Mouse (Mus musculus): ENCODE measurements around the gene Rnf141. TPM values are rescaled to one million over a fixed set of nuclear protein-coding genes. Genes with fewer than 3 reads are reported as not detected.
A peak's percentile ranks its signal among the peaks of the same experiment; 100 is the strongest.

Gene Rnf141
- polyA plus RNA-seq, 1 experiment from 2014 or later: 45.6 TPM

- Histone ChIP-seq H3K9ac (replicated peaks; ENCODE audit: low read depth, low read length) (peak overlapping the region; percentile 75), H3K4me1 (replicated peaks; ENCODE audit: control insufficient read depth, insufficient read depth, low read length) (peaks cover 15% of the 10 kb centered on the region), H3K36me3 (ENCODE audit: control insufficient read depth, insufficient read depth) (no peaks in the 10 kb centered on the region), H3K27me3 (replicated peaks; ENCODE audit: control insufficient read depth, insufficient read depth, low read length) (no peaks in the 10 kb centered on the region), H3K4me3 (replicated peaks; ENCODE audit: low read length) (peak overlapping the region; percentile 59), H3K27ac (ENCODE audit: low read length) (no peak overlapping the region), H3K9me3 (ENCODE audit: control insufficient read depth, low read length) (no peaks in the 10 kb centered on the region), H3K4me2 (ENCODE audit: low read length) (peak overlapping the region; percentile 86)
- peak; percentile 85 for ATAC-seq
- under 1% methylated on average over 61 of the region's 61 CpGs for WGBS
These were observed 75.7 kb downstream of the Rnf141 start for GRCm38 (mm10) chr7:110768451-110769064.

- no peak within 1 kb of the TSS for H3K27ac ChIP-seq (ENCODE audit: low read length)
- 18% methylated on average over 16 of the region's 16 CpGs for WGBS
- no peaks in the 10 kb centered on the region for H3K27me3 ChIP-seq (replicated peaks; ENCODE audit: control insufficient read depth, insufficient read depth, low read length)
- peak within 1 kb of the TSS; percentile 75 for H3K9ac ChIP-seq (replicated peaks; ENCODE audit: low read depth, low read length)
- no peaks in the 10 kb centered on the region for H3K9me3 ChIP-seq (ENCODE audit: control insufficient read depth, low read length)
- peak; percentile 7 for ATAC-seq
- no peaks in the 10 kb centered on the region for H3K36me3 ChIP-seq (ENCODE audit: control insufficient read depth, insufficient read depth)
- H3K4me1 ChIP-seq (replicated peaks; ENCODE audit: control insufficient read depth, insufficient read depth, low read length): peaks cover 10% of the 10 kb centered on the region
- peak within 1 kb of the TSS; percentile 59 for H3K4me3 ChIP-seq (replicated peaks; ENCODE audit: low read length)
- H3K4me2 ChIP-seq (ENCODE audit: low read length): peak within 1 kb of the TSS; percentile 86
These were observed 76.3 kb downstream of the Rnf141 start, which contains the start of gene Ampd3 for GRCm38 (mm10) chr7:110768001-110768400. Gene Ampd3, plus strand, starts transcription at chr7:110768206.

GRCm38 (mm10) chr7:110762605-110763180, 81.6 kb downstream of the Rnf141 start:
- no peaks in the 10 kb centered on the region for H3K9me3 ChIP-seq (ENCODE audit: control insufficient read depth, low read length)
- ATAC-seq: no peak
- no peaks in the 10 kb centered on the region for H3K36me3 ChIP-seq (ENCODE audit: control insufficient read depth, insufficient read depth)
- H3K9ac ChIP-seq (replicated peaks; ENCODE audit: low read depth, low read length): no peak overlapping the region
- H3K4me2 ChIP-seq (ENCODE audit: low read length): no peak overlapping the region
- H3K27ac ChIP-seq (ENCODE audit: low read length): no peak overlapping the region
- WGBS: 69% methylated on average over 5 of the region's 5 CpGs
- no peaks in the 10 kb centered on the region for H3K4me1 ChIP-seq (replicated peaks; ENCODE audit: control insufficient read depth, insufficient read depth, low read length)
- H3K27me3 ChIP-seq (replicated peaks; ENCODE audit: control insufficient read depth, insufficient read depth, low read length): no peaks in the 10 kb centered on the region
- no peak overlapping the region for H3K4me3 ChIP-seq (replicated peaks; ENCODE audit: low read length)

GRCm38 (mm10) chr7:110756440-110756839, 87.8 kb downstream of the Rnf141 start:
- H3K4me3 ChIP-seq (replicated peaks; ENCODE audit: low read length): no peak overlapping the region
- no peaks in the 10 kb centered on the region for H3K9me3 ChIP-seq (ENCODE audit: control insufficient read depth, low read length)
- H3K27ac ChIP-seq (ENCODE audit: low read length): no peak overlapping the region
- 74% methylated on average over 2 of the region's 2 CpGs for WGBS
- H3K27me3 ChIP-seq (replicated peaks; ENCODE audit: control insufficient read depth, insufficient read depth, low read length): no peaks in the 10 kb centered on the region
- no peak overlapping the region for H3K9ac ChIP-seq (replicated peaks; ENCODE audit: low read depth, low read length)
- no peak for ATAC-seq
- H3K36me3 ChIP-seq (ENCODE audit: control insufficient read depth, insufficient read depth): no peaks in the 10 kb centered on the region
- H3K4me2 ChIP-seq (ENCODE audit: low read length): no peak overlapping the region
- H3K4me1 ChIP-seq (replicated peaks; ENCODE audit: control insufficient read depth, insufficient read depth, low read length): no peaks in the 10 kb centered on the region

- no peaks in the 10 kb centered on the region for H3K36me3 ChIP-seq (ENCODE audit: control insufficient read depth, insufficient read depth)
- H3K4me3 ChIP-seq (replicated peaks; ENCODE audit: low read length): no peak overlapping the region
- ATAC-seq: no peak
- H3K9ac ChIP-seq (replicated peaks; ENCODE audit: low read depth, low read length): no peak overlapping the region
- H3K9me3 ChIP-seq (ENCODE audit: control insufficient read depth, low read length): no peaks in the 10 kb centered on the region
- 36% methylated on average over 5 of the region's 5 CpGs for WGBS
- H3K4me1 ChIP-seq (replicated peaks; ENCODE audit: control insufficient read depth, insufficient read depth, low read length): no peaks in the 10 kb centered on the region
- H3K27me3 ChIP-seq (replicated peaks; ENCODE audit: control insufficient read depth, insufficient read depth, low read length): no peaks in the 10 kb centered on the region
- H3K27ac ChIP-seq (ENCODE audit: low read length): no peak overlapping the region
- no peak overlapping the region for H3K4me2 ChIP-seq (ENCODE audit: low read length)
These were observed 90.3 kb downstream of the Rnf141 start for GRCm38 (mm10) chr7:110753926-110754330.

- no peak overlapping the region for H3K4me3 ChIP-seq (replicated peaks; ENCODE audit: low read length)
- no peak overlapping the region for H3K27ac ChIP-seq (ENCODE audit: low read length)
- H3K4me1 ChIP-seq (replicated peaks; ENCODE audit: control insufficient read depth, insufficient read depth, low read length): no peaks in the 10 kb centered on the region
- WGBS: 95% methylated on average over 1 of the region's 1 CpGs
- no peaks in the 10 kb centered on the region for H3K9me3 ChIP-seq (ENCODE audit: control insufficient read depth, low read length)
- no peak overlapping the region for H3K4me2 ChIP-seq (ENCODE audit: low read length)
- no peaks in the 10 kb centered on the region for H3K36me3 ChIP-seq (ENCODE audit: control insufficient read depth, insufficient read depth)
- no peaks in the 10 kb centered on the region for H3K27me3 ChIP-seq (replicated peaks; ENCODE audit: control insufficient read depth, insufficient read depth, low read length)
- no peak for ATAC-seq
- H3K9ac ChIP-seq (replicated peaks; ENCODE audit: low read depth, low read length): no peak overlapping the region
These were observed 90.9 kb downstream of the Rnf141 start for GRCm38 (mm10) chr7:110753310-110753709.

- no peak overlapping the region for H3K27ac ChIP-seq (ENCODE audit: low read length)
- H3K4me2 ChIP-seq (ENCODE audit: low read length): no peak overlapping the region
- no peaks in the 10 kb centered on the region for H3K36me3 ChIP-seq (ENCODE audit: control insufficient read depth, insufficient read depth)
- H3K4me3 ChIP-seq (replicated peaks; ENCODE audit: low read length): no peak overlapping the region
- no peak overlapping the region for H3K9ac ChIP-seq (replicated peaks; ENCODE audit: low read depth, low read length)
- WGBS: 92% methylated on average over 1 of the region's 1 CpGs
- no peak for ATAC-seq
- no peaks in the 10 kb centered on the region for H3K4me1 ChIP-seq (replicated peaks; ENCODE audit: control insufficient read depth, insufficient read depth, low read length)
- H3K27me3 ChIP-seq (replicated peaks; ENCODE audit: control insufficient read depth, insufficient read depth, low read length): no peaks in the 10 kb centered on the region
- no peaks in the 10 kb centered on the region for H3K9me3 ChIP-seq (ENCODE audit: control insufficient read depth, low read length)
These were observed 92.6 kb downstream of the Rnf141 start for GRCm38 (mm10) chr7:110751634-110752033.

- no peak overlapping the region for H3K9ac ChIP-seq (replicated peaks; ENCODE audit: low read depth, low read length)
- no peak overlapping the region for H3K4me3 ChIP-seq (replicated peaks; ENCODE audit: low read length)
- no peaks in the 10 kb centered on the region for H3K27me3 ChIP-seq (replicated peaks; ENCODE audit: control insufficient read depth, insufficient read depth, low read length)
- no peaks in the 10 kb centered on the region for H3K36me3 ChIP-seq (ENCODE audit: control insufficient read depth, insufficient read depth)
- WGBS: 43% methylated on average over 4 of the region's 4 CpGs
- H3K4me1 ChIP-seq (replicated peaks; ENCODE audit: control insufficient read depth, insufficient read depth, low read length): no peaks in the 10 kb centered on the region
- H3K4me2 ChIP-seq (ENCODE audit: low read length): no peak overlapping the region
- no peak for ATAC-seq
- H3K27ac ChIP-seq (ENCODE audit: low read length): no peak overlapping the region
- no peaks in the 10 kb centered on the region for H3K9me3 ChIP-seq (ENCODE audit: control insufficient read depth, low read length)
These were observed 93.4 kb downstream of the Rnf141 start for GRCm38 (mm10) chr7:110750834-110751233.

All from forebrain, embryonic 16.5 days (tissue).